18 mouse cellular contexts compared by ENCODE assay signal in genomic region chr6:112057895-112058294, GRCm38 (mm10).
DNase-seq lines count a peak whose midpoint lies in the region; ATAC-seq and TF ChIP-seq lines count a peak whose summit lies in the region.
"Had no signal": no experiment of that assay in that cellular context is flagged by ENCODE, and none has a peak within 500 bp of the region (broad histone marks: within the 10 kb centered on the region; RNA-seq: fewer than 3 reads in every experiment).

No protein-coding gene starts in this region.

- H3K27ac ChIP-seq in lung, embryonic 15.5 days = no peak overlapping the region
- no peak overlapping the region for H3K27ac ChIP-seq in intestine, embryonic 16.5 days (ENCODE audit: low read length)
- H3K27ac ChIP-seq in midbrain, embryonic 13.5 days = no peak overlapping the region
- H3K27ac ChIP-seq: forebrain, embryonic 12.5 days; limb, embryonic 13.5 days; midbrain, embryonic 10.5 days; neural tube, embryonic 15.5 days had no signal

- peak; percentile 30 for DNase-seq in kidney, postnatal 10 days
- no peak for DNase-seq in kidney, postnatal 36 days
- DNase-seq in lung, adult 2 months = no peak
- DNase-seq in layer of hippocampus, postnatal 14 days (ENCODE audit: low spot score in 2 of 2) = peak; percentile 14 to 63
- DNase-seq: adrenal gland, adult 2 months; cerebellum, adult 2 months; heart, adult 11 months; liver, postnatal 0 days; retina, postnatal 1 day had no signal

- no peaks in the 10 kb centered on the region for H3K4me1 ChIP-seq in lung, embryonic 15.5 days
- H3K4me1 ChIP-seq in lung, adult 2 months (ENCODE audit: control insufficient read depth, insufficient read depth, low read length) = no peaks in the 10 kb centered on the region
- no peaks in the 10 kb centered on the region for H3K4me1 ChIP-seq in intestine, embryonic 16.5 days (ENCODE audit: control insufficient read depth, insufficient read depth, low read length)
- H3K4me1 ChIP-seq in midbrain, embryonic 13.5 days (replicated peaks) = no peaks in the 10 kb centered on the region
- H3K4me1 ChIP-seq: embryonic facial prominence, embryonic 15.5 days; forebrain, embryonic 12.5 days; midbrain, embryonic 10.5 days; neural tube, embryonic 15.5 days had no signal

- TF ChIP-seq POLR2A in lung, adult 2 months (IDR thresholded peaks at IDR 0.05; ENCODE audit: borderline replicate concordance, extremely low read depth, low read depth, low read length) = no peak

- no peaks in the 10 kb centered on the region for H3K9me3 ChIP-seq in lung, embryonic 15.5 days
- H3K9me3 ChIP-seq in intestine, embryonic 16.5 days (ENCODE audit: control insufficient read depth, low read length) = no peaks in the 10 kb centered on the region
- no peaks in the 10 kb centered on the region for H3K9me3 ChIP-seq in midbrain, embryonic 13.5 days
- H3K9me3 ChIP-seq: embryonic facial prominence, embryonic 15.5 days; forebrain, embryonic 12.5 days; limb, embryonic 13.5 days; midbrain, embryonic 10.5 days; neural tube, embryonic 15.5 days had no signal

- WGBS in lung, embryonic 15.5 days = 18% methylated on average over 1 of the region's 1 CpGs
- 21% methylated on average over 1 of the region's 1 CpGs for WGBS in lung, adult 2 months
- 41% methylated on average over 1 of the region's 1 CpGs for WGBS in intestine, embryonic 16.5 days
- 66% methylated on average over 1 of the region's 1 CpGs for WGBS in midbrain, embryonic 13.5 days

- no peak overlapping the region for H3K4me3 ChIP-seq in lung, embryonic 15.5 days
- H3K4me3 ChIP-seq in lung, adult 2 months (replicated peaks; ENCODE audit: extremely low read depth, low read depth, low read length) = no peak overlapping the region
- no peak overlapping the region for H3K4me3 ChIP-seq in intestine, embryonic 16.5 days (ENCODE audit: low read length)
- no peak overlapping the region for H3K4me3 ChIP-seq in midbrain, embryonic 13.5 days (replicated peaks)
- H3K4me3 ChIP-seq: embryonic facial prominence, embryonic 15.5 days; forebrain, embryonic 12.5 days; limb, embryonic 13.5 days; midbrain, embryonic 10.5 days; neural tube, embryonic 15.5 days had no signal

- no peaks in the 10 kb centered on the region for H3K36me3 ChIP-seq in lung, embryonic 15.5 days
- H3K36me3 ChIP-seq in intestine, embryonic 16.5 days (ENCODE audit: control insufficient read depth, insufficient read depth, low read length) = no peaks in the 10 kb centered on the region
- no peaks in the 10 kb centered on the region for H3K36me3 ChIP-seq in midbrain, embryonic 13.5 days
- H3K36me3 ChIP-seq: embryonic facial prominence, embryonic 15.5 days; forebrain, embryonic 12.5 days; G1E; limb, embryonic 13.5 days; midbrain, embryonic 10.5 days; neural tube, embryonic 15.5 days had no signal

- H3K9ac ChIP-seq in lung, embryonic 15.5 days = no peak overlapping the region
- H3K9ac ChIP-seq in intestine, embryonic 16.5 days (ENCODE audit: low read depth, low read length) = no peak overlapping the region
- H3K9ac ChIP-seq in midbrain, embryonic 13.5 days (replicated peaks) = no peak overlapping the region
- H3K9ac ChIP-seq: embryonic facial prominence, embryonic 15.5 days; forebrain, embryonic 12.5 days; limb, embryonic 13.5 days; liver, postnatal 0 days; neural tube, embryonic 15.5 days had no signal

- no peak for TF ChIP-seq CTCF in lung, adult 2 months (IDR thresholded peaks at IDR 0.05; ENCODE audit: insufficient read depth, low read length)

- H3K27me3 ChIP-seq in lung, embryonic 15.5 days = no peaks in the 10 kb centered on the region
- H3K27me3 ChIP-seq in intestine, embryonic 16.5 days (replicated peaks; ENCODE audit: control insufficient read depth, insufficient read depth, low read length) = no peaks in the 10 kb centered on the region
- no peaks in the 10 kb centered on the region for H3K27me3 ChIP-seq in midbrain, embryonic 13.5 days
- H3K27me3 ChIP-seq: embryonic facial prominence, embryonic 15.5 days; forebrain, embryonic 12.5 days; limb, embryonic 13.5 days; neural tube, embryonic 15.5 days had no signal

- H3K4me2 ChIP-seq in lung, embryonic 15.5 days = no peak overlapping the region
- H3K4me2 ChIP-seq in intestine, embryonic 16.5 days (ENCODE audit: low read depth, low read length) = no peak overlapping the region
- no peak overlapping the region for H3K4me2 ChIP-seq in midbrain, embryonic 13.5 days (replicated peaks)
- H3K4me2 ChIP-seq: embryonic facial prominence, embryonic 15.5 days; forebrain, embryonic 12.5 days; limb, embryonic 13.5 days; neural tube, embryonic 15.5 days had no signal

- peak; percentile 35; the same call in 1 of the 2 replicates for ATAC-seq in lung, embryonic 15.5 days (ENCODE audit: borderline replicate concordance, extremely low read depth, low FRiP score, low TSS enrichment)
- ATAC-seq in intestine, embryonic 16.5 days = peak; percentile 76
- ATAC-seq in midbrain, embryonic 13.5 days = no peak
- ATAC-seq: liver, postnatal 0 days had no signal

Comparison
In these comparisons a context has a peak if more than half of its experiments do, and no peak if none do; other contexts are left out.
1. DNase-seq: peak in kidney, postnatal 10 days (single experiment) and layer of hippocampus, postnatal 14 days (2 of 2); none in kidney, postnatal 36 days (0 of 2) and lung, adult 2 months (single experiment).